Mouse (Mus musculus): Measurements from ENCODE around the gene Efcab11. TPM values are rescaled to one million over a fixed set of nuclear protein-coding genes. Genes with fewer than 3 reads are reported as not detected.

Efcab11 gene
- polyA plus RNA-seq, 1 experiment, result 0.84 TPM

DNA sequence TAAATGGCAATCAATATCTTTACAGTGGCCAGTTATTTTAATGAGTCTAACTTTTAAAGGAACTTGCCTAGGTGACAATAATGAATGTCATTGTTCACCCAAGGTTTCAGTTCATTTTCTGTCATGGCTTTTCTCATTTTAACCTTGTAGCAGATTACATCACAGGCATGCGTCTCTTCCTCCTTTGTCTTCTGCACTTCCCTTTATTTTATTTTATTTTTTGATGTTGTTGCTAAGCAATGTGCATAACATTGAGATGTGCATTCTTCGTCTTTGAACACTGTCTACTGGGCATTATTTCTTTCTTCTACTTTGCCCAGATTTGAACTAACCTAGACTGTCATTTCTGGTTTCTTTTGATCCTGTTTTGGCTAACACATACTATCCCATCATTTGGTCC lies 88.3 kb downstream of the Efcab11 start:
- TF ChIP-seq CTCF (IDR thresholded peaks at IDR 0.05; ENCODE audit: borderline replicate concordance, insufficient read depth, low read depth, low read length) (no peak), POLR2A (IDR thresholded peaks at IDR 0.05; ENCODE audit: borderline replicate concordance, insufficient read depth, low read length) (no peak)
- Histone ChIP-seq H3K27ac (ENCODE audit: insufficient read depth, low read length) (no peak overlapping the region), H3K27me3 (ENCODE audit: control insufficient read depth, insufficient read depth, low read length) (no peaks in the 10 kb centered on the region), H3K4me1 (ENCODE audit: control insufficient read depth, insufficient read depth, low read length) (no peaks in the 10 kb centered on the region; the same call in 1 of the 2 replicates), H3K4me3 (replicated peaks; ENCODE audit: insufficient read depth, low read depth, low read length) (no peak overlapping the region)
- no peak for DNase-seq
- WGBS, result 78% methylated on average over 2 of the region's 2 CpGs

DNA sequence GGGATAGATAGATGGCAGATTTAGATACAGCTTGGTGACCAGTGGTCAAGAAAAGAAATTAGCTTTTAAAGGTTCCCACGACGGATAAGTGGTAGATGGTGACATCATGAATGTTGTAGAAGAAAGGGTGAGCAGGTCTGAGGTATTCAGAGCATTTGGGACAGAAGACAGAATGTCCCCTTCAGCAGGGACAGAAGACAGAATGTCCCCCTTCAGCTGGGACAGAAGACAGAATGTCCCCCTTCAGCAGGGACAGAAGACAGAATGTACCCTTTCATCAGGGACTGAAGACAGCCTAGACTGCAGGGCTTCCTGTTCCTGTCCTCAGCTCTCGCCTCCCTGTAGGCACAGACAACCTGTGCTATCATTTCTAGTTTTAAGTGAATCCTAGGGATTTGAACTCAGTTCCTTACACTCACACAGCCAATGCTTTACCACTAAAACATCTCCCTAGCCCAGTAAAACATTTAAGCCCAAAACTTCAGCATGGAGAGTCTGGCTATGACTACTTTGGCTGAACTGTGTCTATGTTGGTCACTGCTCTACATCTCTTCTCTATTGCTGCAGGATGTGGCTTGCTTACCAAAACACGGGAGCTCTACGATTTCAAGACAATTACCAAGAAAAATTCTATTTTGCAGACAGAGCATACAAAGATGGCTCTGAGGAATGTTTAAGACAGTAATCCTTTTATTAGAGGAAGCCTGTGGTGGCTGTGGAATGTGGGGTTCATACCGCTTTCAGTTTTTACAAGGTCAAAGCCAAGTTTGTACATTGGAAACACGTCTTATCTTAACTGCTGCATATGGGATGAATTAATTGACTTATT lies 89.2 kb downstream of the Efcab11 start:
- WGBS, result 91% methylated on average over 7 of the region's 7 CpGs
- Histone ChIP-seq H3K4me3 (replicated peaks; ENCODE audit: insufficient read depth, low read depth, low read length) (no peak overlapping the region), H3K4me1 (ENCODE audit: control insufficient read depth, insufficient read depth, low read length) (no peaks in the 10 kb centered on the region; the same call in 1 of the 2 replicates), H3K27ac (ENCODE audit: insufficient read depth, low read length) (no peak overlapping the region), H3K27me3 (ENCODE audit: control insufficient read depth, insufficient read depth, low read length) (no peaks in the 10 kb centered on the region)
- TF ChIP-seq POLR2A (IDR thresholded peaks at IDR 0.05; ENCODE audit: borderline replicate concordance, insufficient read depth, low read length), result no peak
- no peak for TF ChIP-seq CTCF (IDR thresholded peaks at IDR 0.05; ENCODE audit: borderline replicate concordance, insufficient read depth, low read depth, low read length)
- no peak for DNase-seq

GRCm38 (mm10) chr12:99794158-99794515 lies 90.1 kb downstream of the Efcab11 start:
- Histone ChIP-seq H3K27ac (ENCODE audit: insufficient read depth, low read length) (no peak overlapping the region), H3K4me1 (ENCODE audit: control insufficient read depth, insufficient read depth, low read length) (no peaks in the 10 kb centered on the region; the same call in 1 of the 2 replicates), H3K4me3 (replicated peaks; ENCODE audit: insufficient read depth, low read depth, low read length) (no peak overlapping the region), H3K27me3 (ENCODE audit: control insufficient read depth, insufficient read depth, low read length) (no peaks in the 10 kb centered on the region)
- TF ChIP-seq CTCF (IDR thresholded peaks at IDR 0.05; ENCODE audit: borderline replicate concordance, insufficient read depth, low read depth, low read length) (no peak), POLR2A (IDR thresholded peaks at IDR 0.05; ENCODE audit: borderline replicate concordance, insufficient read depth, low read length) (no peak)
- no peak for DNase-seq
- 84% methylated on average over 4 of the region's 4 CpGs for WGBS

GRCm38 (mm10) chr12:99793465-99794157 lies 90.6 kb downstream of the Efcab11 start:
- TF ChIP-seq POLR2A (IDR thresholded peaks at IDR 0.05; ENCODE audit: borderline replicate concordance, insufficient read depth, low read length), result no peak
- TF ChIP-seq CTCF (IDR thresholded peaks at IDR 0.05; ENCODE audit: borderline replicate concordance, insufficient read depth, low read depth, low read length), result no peak
- WGBS, result 61% methylated on average over 10 of the region's 10 CpGs
- Histone ChIP-seq H3K4me1 (ENCODE audit: control insufficient read depth, insufficient read depth, low read length) (no peaks in the 10 kb centered on the region; the same call in 1 of the 2 replicates), H3K27ac (ENCODE audit: insufficient read depth, low read length) (no peak overlapping the region), H3K27me3 (ENCODE audit: control insufficient read depth, insufficient read depth, low read length) (no peaks in the 10 kb centered on the region), H3K4me3 (replicated peaks; ENCODE audit: insufficient read depth, low read depth, low read length) (no peak overlapping the region)
- DNase-seq, result no peak

GRCm38 (mm10) chr12:99789283-99789960 lies 94.8 kb downstream of the Efcab11 start:
- TF ChIP-seq CTCF (IDR thresholded peaks at IDR 0.05; ENCODE audit: borderline replicate concordance, insufficient read depth, low read depth, low read length) (no peak), POLR2A (IDR thresholded peaks at IDR 0.05; ENCODE audit: borderline replicate concordance, insufficient read depth, low read length) (no peak)
- no peak for DNase-seq

DNA sequence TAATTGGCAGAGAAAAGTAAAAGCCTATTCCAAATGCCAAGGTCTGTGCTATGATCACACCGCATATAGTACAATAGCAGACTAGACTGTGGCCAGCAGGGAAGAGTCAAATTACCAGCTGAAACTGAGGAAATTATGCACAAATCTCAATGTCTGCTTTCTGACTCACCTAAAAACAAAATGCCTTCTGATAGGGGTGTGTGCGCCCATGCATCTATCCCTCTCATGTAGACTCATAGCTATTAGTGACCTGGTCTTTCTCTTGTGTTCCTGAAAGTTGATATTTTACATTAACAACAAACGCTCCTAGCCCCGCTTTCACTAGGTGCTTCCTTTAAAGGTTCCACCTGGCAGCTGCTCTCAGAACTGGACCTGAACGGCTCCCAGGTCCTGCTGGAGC lies 102.5 kb downstream of the Efcab11 start:
- Histone ChIP-seq H3K27me3 (ENCODE audit: control insufficient read depth, insufficient read depth, low read length) (no peaks in the 10 kb centered on the region), H3K4me3 (replicated peaks; ENCODE audit: insufficient read depth, low read depth, low read length) (no peak overlapping the region), H3K4me1 (ENCODE audit: control insufficient read depth, insufficient read depth, low read length) (no peaks in the 10 kb centered on the region), H3K27ac (ENCODE audit: insufficient read depth, low read length) (no peak overlapping the region)
- 93% methylated on average over 5 of the region's 5 CpGs for WGBS
- TF ChIP-seq CTCF (IDR thresholded peaks at IDR 0.05; ENCODE audit: borderline replicate concordance, insufficient read depth, low read depth, low read length) (no peak), POLR2A (IDR thresholded peaks at IDR 0.05; ENCODE audit: borderline replicate concordance, insufficient read depth, low read length) (no peak)
- DNase-seq, result no peak

More at GRCm38 (mm10) chr12:99789283-99789960, 94.8 kb downstream of the Efcab11 start:
- Histone ChIP-seq H3K4me1 (ENCODE audit: control insufficient read depth, insufficient read depth, low read length) (no peaks in the 10 kb centered on the region), H3K4me3 (replicated peaks; ENCODE audit: insufficient read depth, low read depth, low read length) (no peak overlapping the region), H3K27ac (ENCODE audit: insufficient read depth, low read length) (no peak overlapping the region), H3K27me3 (ENCODE audit: control insufficient read depth, insufficient read depth, low read length) (no peaks in the 10 kb centered on the region)
- 70% methylated on average over 5 of the region's 5 CpGs for WGBS

- no peak overlapping the region for H3K27ac ChIP-seq (ENCODE audit: insufficient read depth, low read length)
- 75% methylated on average over 3 of the region's 3 CpGs for WGBS
- DNase-seq, result no peak
- H3K4me1 ChIP-seq (ENCODE audit: control insufficient read depth, insufficient read depth, low read length), result no peaks in the 10 kb centered on the region
- H3K27me3 ChIP-seq (ENCODE audit: control insufficient read depth, insufficient read depth, low read length), result no peaks in the 10 kb centered on the region
- TF ChIP-seq POLR2A (IDR thresholded peaks at IDR 0.05; ENCODE audit: borderline replicate concordance, insufficient read depth, low read length) (no peak), CTCF (IDR thresholded peaks at IDR 0.05; ENCODE audit: borderline replicate concordance, insufficient read depth, low read depth, low read length) (no peak)
- no peak overlapping the region for H3K4me3 ChIP-seq (replicated peaks; ENCODE audit: insufficient read depth, low read depth, low read length)
These were observed 103.8 kb downstream of the Efcab11 start for GRCm38 (mm10) chr12:99780396-99780795.
